Mouse (Mus musculus) adrenal gland, postnatal 14 days (tissue): ENCODE measurements around the gene Dgkq. TPM values are rescaled to one million over a fixed set of nuclear protein-coding genes. Genes with fewer than 3 reads are reported as not detected.
"Not testable (repeated sequence)": the region's sequence is repeated elsewhere in the genome, so short reads cannot be mapped to it uniquely, and the experiment has no call there.

Experiments used
- DNase-seq: peaks from one replicate; pipeline ENCODE4 v3.0.0; 2021; ENCODE audit warnings: mixed read lengths
- total RNA-seq: library from RNA; stranded (reverse); gene quantifications from 2 replicates; pipeline ENCODE4 v1.2.3, GENCODE M21; 2021

Dgkq gene
- total RNA-seq, 1 experiment from 2014 or later = 15.2 TPM

DNA sequence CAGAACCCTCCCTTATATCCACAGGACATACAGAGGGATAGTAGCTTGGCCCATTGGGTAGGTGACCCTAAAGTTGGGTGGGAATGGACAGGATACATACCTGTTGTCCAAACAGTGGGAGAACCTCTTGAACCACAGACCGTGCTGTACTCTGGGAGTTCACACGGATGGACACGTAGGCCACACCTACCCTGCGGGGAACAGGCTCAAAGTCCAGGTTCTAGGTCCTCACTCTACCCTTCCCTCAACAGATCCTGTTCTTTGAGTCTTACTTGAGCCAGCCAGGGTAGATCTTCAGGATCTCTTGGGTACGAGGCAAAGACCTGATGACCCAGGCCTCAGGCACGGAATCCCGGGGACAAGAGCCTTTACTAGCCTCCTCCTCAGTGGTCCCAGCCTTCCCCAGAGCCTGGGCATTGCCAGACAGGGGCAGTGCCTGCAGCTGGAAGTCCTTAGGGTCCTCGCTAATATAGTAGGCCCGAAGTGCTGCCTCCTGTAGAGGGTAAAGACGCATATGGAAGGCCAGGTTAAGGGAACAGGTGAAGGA, 15.0 kb downstream of the Dgkq start:
- DNase-seq = no peak

GRCm38 (mm10) chr5:108653341-108653740, 16.1 kb downstream of the Dgkq start:
- DNase-seq = no peak

- peak; percentile 69 for DNase-seq
Measured at GRCm38 (mm10) chr5:108651823-108652222, 17.6 kb downstream of the Dgkq start.

GRCm38 (mm10) chr5:108651136-108651720, 18.2 kb downstream of the Dgkq start:
- no peak for DNase-seq

DNA sequence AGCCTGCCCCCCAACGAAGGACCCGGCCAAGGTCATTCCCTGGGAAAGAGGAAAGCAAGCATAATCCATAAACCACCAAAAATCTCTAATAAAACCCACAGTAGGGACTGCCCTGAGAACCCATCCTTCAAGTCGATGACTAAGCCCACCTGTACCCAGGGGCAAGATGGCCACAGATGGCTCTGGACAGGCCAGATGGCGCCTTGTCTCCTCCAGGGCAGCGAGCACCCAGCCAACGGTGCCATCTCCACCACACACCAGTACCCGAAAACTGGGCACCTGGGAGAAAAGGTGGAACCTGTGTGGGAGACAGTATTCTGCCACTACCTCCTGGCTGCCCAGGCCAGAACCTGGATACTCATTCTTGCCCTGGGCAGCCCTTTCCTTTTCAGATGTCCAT, 19.1 kb downstream of the Dgkq start:
- DNase-seq = no peak

GRCm38 (mm10) chr5:108648937-108649576, 20.4 kb downstream of the Dgkq start:
- DNase-seq = no peak

DNA sequence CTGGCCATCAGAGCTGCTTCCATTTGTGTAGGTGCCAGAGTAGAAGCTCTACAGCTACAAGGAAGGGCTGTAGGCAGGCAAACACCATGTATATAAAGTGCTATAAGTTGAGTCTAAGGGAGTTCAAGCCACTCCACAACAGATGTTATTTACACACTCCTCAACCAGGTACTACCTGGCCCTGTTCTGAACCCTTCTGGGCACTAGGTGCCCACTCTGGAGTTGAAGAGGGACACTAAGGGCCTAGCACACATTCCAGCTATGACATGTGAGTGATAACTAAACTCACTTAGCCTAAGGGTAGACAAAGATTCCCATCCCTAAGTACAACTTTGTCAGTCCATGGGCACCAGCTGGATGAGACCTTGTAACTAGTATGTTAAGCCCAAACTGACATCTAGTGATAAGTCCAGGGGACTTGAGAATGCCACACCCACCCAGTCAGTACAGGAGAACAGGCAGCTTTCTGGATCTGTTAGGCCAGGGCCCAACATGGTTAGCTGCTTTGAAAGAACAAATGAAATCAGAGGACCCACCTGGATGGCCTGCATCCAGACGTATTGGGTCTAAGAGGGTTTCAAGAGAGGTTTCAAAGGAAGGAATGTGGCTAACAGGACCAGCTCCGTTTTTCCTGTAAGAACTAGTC, 21.5 kb downstream of the Dgkq start:
- DNase-seq = no peak

DNA sequence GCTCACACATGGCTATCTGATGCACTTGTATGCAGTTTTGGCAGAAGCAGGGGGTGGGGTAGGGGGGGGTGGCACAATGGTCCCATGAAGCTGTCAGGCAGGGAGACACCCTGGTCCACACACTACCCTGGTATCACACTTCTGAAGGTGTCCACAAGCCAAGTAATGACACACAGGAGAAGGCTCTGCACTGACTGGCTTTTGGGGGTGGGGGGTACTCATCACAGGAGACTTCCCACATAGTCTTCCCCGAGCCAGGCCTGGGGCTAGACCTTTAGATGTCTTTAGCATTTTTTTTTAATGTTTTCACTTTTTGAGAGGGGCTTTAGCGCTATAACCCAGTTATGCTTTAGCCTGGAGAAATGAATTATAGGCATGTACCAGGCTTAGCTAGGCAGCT, 22.2 kb downstream of the Dgkq start:
- DNase-seq = no peak

DNA sequence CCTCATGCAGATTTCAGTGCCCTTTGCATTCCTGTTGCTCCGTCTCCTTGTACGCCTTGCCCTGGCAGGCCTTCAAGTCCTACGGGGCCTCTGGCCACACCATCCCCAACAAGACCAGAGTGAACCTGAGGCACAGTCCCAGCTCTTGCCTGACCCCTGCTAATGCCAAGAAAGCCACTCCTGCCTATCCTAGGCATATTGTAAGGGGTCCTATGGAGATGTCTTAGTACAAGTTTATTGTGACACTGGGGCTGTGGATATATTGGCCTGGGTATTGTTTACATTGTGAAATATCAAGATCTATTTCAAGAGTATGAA, 23.2 kb downstream of the Dgkq start:
- no peak for DNase-seq

- DNase-seq = no peak
Measured at GRCm38 (mm10) chr5:108645651-108646342, 23.7 kb downstream of the Dgkq start.

DNA sequence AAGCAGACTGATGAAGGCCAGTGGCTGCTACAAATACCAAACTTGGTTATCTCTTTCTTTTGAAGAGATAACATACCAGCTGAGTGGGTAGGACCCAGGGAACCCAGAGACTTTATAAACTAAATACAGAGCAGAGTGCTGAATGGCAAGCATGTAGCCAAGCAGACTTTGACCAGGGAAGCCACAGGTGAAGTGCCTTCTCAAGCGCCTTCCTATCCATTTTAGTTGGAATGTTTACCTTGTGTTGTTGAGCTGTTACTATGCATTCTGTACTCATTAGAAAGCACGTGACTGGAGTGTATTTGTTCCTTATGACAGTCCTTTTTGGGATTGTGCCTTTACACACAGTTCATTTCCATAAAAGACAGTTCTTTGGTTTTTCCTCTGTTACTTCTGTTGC, 25.8 kb downstream of the Dgkq start:
- DNase-seq = no peak

DNA sequence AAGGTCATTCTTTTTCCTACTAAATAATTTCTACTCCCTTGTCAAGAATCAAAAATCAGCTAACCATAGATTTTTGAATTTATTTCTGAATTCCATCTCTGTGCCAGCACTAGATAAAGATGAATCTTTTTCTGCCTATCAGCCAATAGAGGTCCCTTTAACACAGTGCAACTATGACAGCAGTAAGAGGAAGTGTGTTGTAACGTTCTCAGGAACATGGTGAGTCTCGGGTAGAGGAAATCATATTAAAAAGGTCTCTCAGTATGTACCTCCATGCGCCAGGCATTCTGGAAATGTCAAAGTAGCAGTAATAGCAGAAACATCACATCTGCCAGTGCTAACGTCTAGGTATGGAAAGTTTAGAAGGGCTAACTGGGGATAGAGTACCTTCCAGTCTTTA, 33.3 kb downstream of the Dgkq start:
- DNase-seq = no peak

GRCm38 (mm10) chr5:108634088-108634487, 35.4 kb downstream of the Dgkq start:
- DNase-seq = not testable (repeated sequence)

- DNase-seq = no peak
Measured at GRCm38 (mm10) chr5:108633676-108634075, 35.8 kb downstream of the Dgkq start.

GRCm38 (mm10) chr5:108629634-108630483, 39.6 kb downstream of the Dgkq start, which contains the start of the genes Gak and Tmem175:
Gene Gak (minus strand): TSS chr5:108629755.
Gene Tmem175 (plus strand): TSS chr5:108629770.
- peak; percentile 95 for DNase-seq

- DNase-seq = no peak
Measured at GRCm38 (mm10) chr5:108628891-108629633, 40.4 kb downstream of the Dgkq start.

DNA sequence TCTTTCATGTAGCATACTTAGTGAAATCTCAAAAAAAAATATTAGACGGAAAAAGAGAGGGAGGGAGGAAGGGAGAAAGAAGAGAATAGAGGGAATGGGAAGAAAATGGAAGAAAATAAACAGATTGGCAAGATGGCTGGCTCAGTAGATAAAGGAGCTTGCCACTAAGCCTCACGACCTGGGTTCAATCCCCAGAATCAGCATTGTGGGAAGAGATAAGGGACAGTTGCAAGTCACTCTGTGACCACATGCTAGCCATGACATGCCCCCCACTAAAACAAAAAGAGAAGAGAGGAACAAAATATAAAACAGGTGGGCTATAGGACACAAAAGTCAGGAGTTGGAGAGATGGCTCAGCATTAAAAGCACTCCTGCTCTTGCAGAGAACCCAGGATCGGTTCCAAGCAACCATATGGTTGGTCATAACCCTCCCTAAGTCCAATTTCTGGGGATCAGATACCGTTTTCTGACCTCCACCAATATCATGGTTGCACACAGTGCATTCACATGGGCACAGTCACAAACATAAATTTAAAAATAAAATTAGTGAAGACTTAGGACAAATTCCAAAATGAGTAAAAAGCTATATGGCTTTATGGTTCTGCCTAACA, 43.3 kb downstream of the Dgkq start:
- DNase-seq = no peak

GRCm38 (mm10) chr5:108621870-108622269, 47.6 kb downstream of the Dgkq start:
- no peak for DNase-seq

GRCm38 (mm10) chr5:108610426-108610825, 59.0 kb downstream of the Dgkq start:
- no peak for DNase-seq

DNA sequence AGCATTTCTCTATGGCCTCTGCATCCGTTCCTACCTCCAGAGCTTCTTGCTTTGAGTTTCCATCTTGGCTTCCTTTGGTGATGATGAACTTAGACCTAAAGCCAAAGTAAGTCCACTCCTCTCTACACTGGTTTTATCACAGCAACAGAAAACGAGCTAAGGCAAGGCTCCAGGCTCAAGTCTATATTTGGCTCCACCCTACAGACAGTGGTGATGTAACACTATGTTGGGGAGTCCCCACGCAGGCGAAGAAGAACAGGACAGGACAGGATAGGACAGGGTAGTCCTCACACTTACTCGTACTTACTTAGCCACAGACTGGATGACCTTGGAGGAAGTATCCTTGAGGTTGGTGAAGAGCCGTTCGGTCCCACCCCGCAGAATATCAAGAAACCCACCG, 66.9 kb downstream of the Dgkq start:
- DNase-seq = no peak

DNA sequence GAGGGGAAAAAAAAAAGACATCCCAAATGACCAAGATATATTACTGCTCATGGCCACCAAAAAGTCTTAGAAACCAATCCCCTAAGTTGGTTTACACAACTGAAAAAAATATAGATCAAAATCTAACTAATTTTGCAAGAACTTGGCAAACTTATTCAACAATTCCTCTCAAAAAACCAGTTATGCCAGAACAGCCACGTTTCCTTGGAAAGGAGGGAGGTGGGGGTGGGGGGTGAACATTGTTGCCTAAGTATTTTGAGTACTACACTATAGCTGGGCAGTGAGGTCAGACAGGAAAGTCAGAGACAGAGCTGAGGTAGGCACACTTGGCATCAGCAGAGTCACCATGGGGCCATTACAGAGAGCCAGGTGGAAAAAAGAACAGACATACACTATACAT, 69.5 kb downstream of the Dgkq start:
- no peak for DNase-seq
